Mouse (Mus musculus): ENCODE measurements around the gene Nme3. TPM values are rescaled to one million over a fixed set of nuclear protein-coding genes. Genes with fewer than 3 reads are reported as not detected.
"Not testable (repeated sequence)": the region's sequence is repeated elsewhere in the genome, so short reads cannot be mapped to it uniquely, and the experiment has no call there.

Gene Nme3
- polyA plus RNA-seq, 1 experiment, result 9.3 TPM

GRCm38 (mm10) chr17:24937266-24937665 is 41.0 kb downstream of the Nme3 start:
- H3K27ac ChIP-seq (ENCODE audit: control insufficient read depth, insufficient read depth, low read depth, low read length), result peak overlapping the region; percentile 76

DNA sequence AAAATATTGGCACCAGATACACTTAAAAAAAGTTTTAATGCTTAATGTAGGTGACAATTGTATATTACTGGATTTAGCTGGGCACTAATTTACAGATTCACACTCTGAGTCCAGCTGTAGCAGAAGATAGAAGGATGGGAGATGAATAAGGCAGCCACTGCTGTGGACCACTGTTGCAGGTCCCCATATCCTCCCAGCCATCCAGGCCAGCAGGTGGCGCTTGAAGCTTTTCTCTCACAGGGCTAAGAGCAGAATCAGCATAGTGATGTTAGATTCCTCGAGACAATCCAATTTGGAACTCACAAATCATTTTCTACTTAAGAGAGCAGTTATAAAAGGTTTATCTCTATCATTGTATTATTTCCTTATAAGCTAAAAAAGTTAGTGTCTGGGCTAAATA is 46.2 kb downstream of the Nme3 start:
- H3K27ac ChIP-seq (ENCODE audit: control insufficient read depth, insufficient read depth, low read depth, low read length); H3K4me3 ChIP-seq (ENCODE audit: control insufficient read depth, low read depth, low read length); H3K27me3 ChIP-seq (ENCODE audit: control insufficient read depth, insufficient read depth, low read length); H3K36me3 ChIP-seq (ENCODE audit: control insufficient read depth, insufficient read depth, low read length); H3K4me1 ChIP-seq (ENCODE audit: control insufficient read depth, insufficient read depth, low read length): not testable (repeated sequence)
- TF ChIP-seq CTCF (IDR thresholded peaks at IDR 0.05; ENCODE audit: control insufficient read depth, insufficient read depth, insufficient replicate concordance, low read depth, low read length), result peak; percentile 26; the same call in 1 of the 2 replicates

More at GRCm38 (mm10) chr17:24937266-24937665, 41.0 kb downstream of the Nme3 start:
- H3K4me1 ChIP-seq (ENCODE audit: control insufficient read depth, insufficient read depth, low read length), result peaks cover 5% of the 10 kb centered on the region
- H3K36me3 ChIP-seq (ENCODE audit: control insufficient read depth, insufficient read depth, low read length), result no peaks in the 10 kb centered on the region
- TF ChIP-seq CTCF (IDR thresholded peaks at IDR 0.05; ENCODE audit: control insufficient read depth, insufficient read depth, insufficient replicate concordance, low read depth, low read length), result no peak
- no peak for TF ChIP-seq POLR2A (IDR thresholded peaks at IDR 0.05; ENCODE audit: control insufficient read depth, low read depth, low read length)
- H3K27me3 ChIP-seq (ENCODE audit: control insufficient read depth, insufficient read depth, low read length), result no peaks in the 10 kb centered on the region
- peak overlapping the region; percentile 78 for H3K4me3 ChIP-seq (ENCODE audit: control insufficient read depth, low read depth, low read length)

GRCm38 (mm10) chr17:24943036-24943435 is 46.7 kb downstream of the Nme3 start:
- no peaks in the 10 kb centered on the region for H3K36me3 ChIP-seq (ENCODE audit: control insufficient read depth, insufficient read depth, low read length)

DNA sequence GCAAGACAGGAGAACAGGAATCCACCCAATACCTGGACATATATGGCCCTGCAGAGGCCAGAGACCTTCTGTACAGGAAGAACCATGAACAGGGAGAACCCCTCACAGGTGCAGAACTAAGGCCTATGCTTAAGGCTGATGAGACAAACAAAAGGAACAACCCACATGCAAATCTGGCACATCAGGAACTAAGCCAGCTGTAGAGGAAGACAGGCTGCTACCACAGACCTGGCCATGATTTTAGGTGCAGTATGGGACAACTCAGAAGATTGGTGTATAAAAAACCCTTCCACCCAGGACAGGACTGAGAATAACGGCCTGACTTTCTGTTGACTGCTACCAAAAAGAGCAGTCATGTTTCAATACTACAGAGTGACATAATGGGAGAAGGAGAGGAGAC is 47.3 kb downstream of the Nme3 start:
- H3K36me3 ChIP-seq (ENCODE audit: control insufficient read depth, insufficient read depth, low read length); H3K27ac ChIP-seq (ENCODE audit: control insufficient read depth, insufficient read depth, low read depth, low read length); H3K4me3 ChIP-seq (ENCODE audit: control insufficient read depth, low read depth, low read length); H3K4me1 ChIP-seq (ENCODE audit: control insufficient read depth, insufficient read depth, low read length); H3K27me3 ChIP-seq (ENCODE audit: control insufficient read depth, insufficient read depth, low read length): not testable (repeated sequence)

More at GRCm38 (mm10) chr17:24943036-24943435, 46.7 kb downstream of the Nme3 start:
- Histone ChIP-seq H3K27me3 (ENCODE audit: control insufficient read depth, insufficient read depth, low read length) (no peaks in the 10 kb centered on the region), H3K4me3 (ENCODE audit: control insufficient read depth, low read depth, low read length) (no peak overlapping the region), H3K27ac (ENCODE audit: control insufficient read depth, insufficient read depth, low read depth, low read length) (no peak overlapping the region), H3K4me1 (ENCODE audit: control insufficient read depth, insufficient read depth, low read length) (no peaks in the 10 kb centered on the region)
- TF ChIP-seq CTCF (IDR thresholded peaks at IDR 0.05; ENCODE audit: control insufficient read depth, insufficient read depth, insufficient replicate concordance, low read depth, low read length) (no peak), POLR2A (IDR thresholded peaks at IDR 0.05; ENCODE audit: control insufficient read depth, low read depth, low read length) (no peak)

Other genes starting within 250 kb of the Nme3 start
- 3.3 and 3.9 TPM in 2 replicates for gene Slc9a3r2, start 246.2 kb upstream of the Nme3 start, polyA plus RNA-seq (2012; rRNA removed)
- gene Npw, start 238.0 kb upstream of the Nme3 start, polyA plus RNA-seq (2012; rRNA removed), result 0.19 TPM in 1 of 2 replicates, not detected in the other
- 45.4 and 50.0 TPM in 2 replicates for gene Zfp598, start 226.8 kb upstream of the Nme3 start, polyA plus RNA-seq (2012; rRNA removed)
- 0.20 and 0.30 TPM in 2 replicates for gene Syngr3, start 206.5 kb upstream of the Nme3 start, polyA plus RNA-seq (2012; rRNA removed)
- gene Gfer, start 200.3 kb upstream of the Nme3 start, polyA plus RNA-seq (2012; rRNA removed), result 144 and 150 TPM in 2 replicates
- 62.1 and 63.2 TPM in 2 replicates for gene Noxo1, start 200.3 kb upstream of the Nme3 start, polyA plus RNA-seq (2012; rRNA removed)
- 85.4 and 89.5 TPM in 2 replicates for gene Tbl3, start 188.8 kb upstream of the Nme3 start, polyA plus RNA-seq (2012; rRNA removed)
- 1,124 and 1,208 TPM in 2 replicates for gene Rnf151, start 178.4 kb upstream of the Nme3 start, polyA plus RNA-seq (2012; rRNA removed)
- 515 and 558 TPM in 2 replicates for gene Rps2, start 178.4 kb upstream of the Nme3 start, polyA plus RNA-seq (2012; rRNA removed)
- gene Ndufb10, start 172.0 kb upstream of the Nme3 start, polyA plus RNA-seq (2012; rRNA removed), result 198 and 211 TPM in 2 replicates
- 0.21 and 1.4 TPM in 2 replicates for gene Rpl3l, start 168.7 kb upstream of the Nme3 start, polyA plus RNA-seq (2012; rRNA removed)
- gene Msrb1, start 159.9 kb upstream of the Nme3 start, polyA plus RNA-seq (2012; rRNA removed), result 9.3 and 13.8 TPM in 2 replicates
- gene Hs3st6, start 143.5 kb upstream of the Nme3 start, polyA plus RNA-seq (2012; rRNA removed), result 0.73 and 0.89 TPM in 2 replicates
- gene Meiob, start 92.2 kb upstream of the Nme3 start, polyA plus RNA-seq (2012; rRNA removed), result 3.4 and 4.7 TPM in 2 replicates
- gene Hagh, start 56.4 kb upstream of the Nme3 start, polyA plus RNA-seq (2012; rRNA removed), result 529 and 573 TPM in 2 replicates
- 12.6 and 16.6 TPM in 2 replicates for gene Fahd1, start 46.1 kb upstream of the Nme3 start, polyA plus RNA-seq (2012; rRNA removed)
- gene Igfals, start 30.5 kb upstream of the Nme3 start, polyA plus RNA-seq (2012; rRNA removed), result 4.0 and 4.2 TPM in 2 replicates
- 125 and 131 TPM in 2 replicates for gene Nubp2, start 10.2 kb upstream of the Nme3 start, polyA plus RNA-seq (2012; rRNA removed)
- gene Spsb3, start 9.9 kb upstream of the Nme3 start, polyA plus RNA-seq (2012; rRNA removed), result 161 and 177 TPM in 2 replicates
- gene Eme2, start 1.4 kb upstream of the Nme3 start, polyA plus RNA-seq (2012; rRNA removed), result 28.0 and 31.2 TPM in 2 replicates
- 45.9 and 56.7 TPM in 2 replicates for gene Mrps34, start 1.4 kb upstream of the Nme3 start, polyA plus RNA-seq (2012; rRNA removed)
- 60.2 and 62.6 TPM in 2 replicates for gene Mapk8ip3, start 40.5 kb downstream of the Nme3 start, polyA plus RNA-seq (2012; rRNA removed)
- gene Jpt2, start 64.2 kb downstream of the Nme3 start, polyA plus RNA-seq (2012; rRNA removed), result 5.4 and 6.5 TPM in 2 replicates
- 26.5 and 27.6 TPM in 2 replicates for gene Cramp1l, start 119.3 kb downstream of the Nme3 start, polyA plus RNA-seq (2012; rRNA removed)
- gene Ift140, start 119.6 kb downstream of the Nme3 start, polyA plus RNA-seq (2012; rRNA removed), result 130 and 146 TPM in 2 replicates
- gene Tmem204, start 187.1 kb downstream of the Nme3 start, polyA plus RNA-seq (2012; rRNA removed), result 4.1 and 5.2 TPM in 2 replicates
- 5.4 and 7.0 TPM in 2 replicates for gene Telo2, start 219.5 kb downstream of the Nme3 start, polyA plus RNA-seq (2012; rRNA removed)
- gene Ptx4, start 224.3 kb downstream of the Nme3 start, polyA plus RNA-seq (2012; rRNA removed), result 0.23 and 0.40 TPM in 2 replicates
- 14.1 and 14.8 TPM in 2 replicates for gene Clcn7, start 236.9 kb downstream of the Nme3 start, polyA plus RNA-seq (2012; rRNA removed)